Mouse (Mus musculus) midbrain, embryonic 11.5 days (tissue): ENCODE results near the gene Ulk4. TPM values are rescaled to one million over a fixed set of nuclear protein-coding genes. Genes with fewer than 3 reads are reported as not detected.
A peak's percentile ranks its signal among the peaks of the same experiment; 100 is the strongest.

Source experiments
- ATAC-seq: fragments of 200-750 bp; cut with Nextera tagmentation; 2 replicates; pipeline ENCODE4 v1.8.0; 2017; ENCODE audit warnings: moderate TSS enrichment, moderate library complexity; ENCODE audit not compliant: low FRiP score
- DNase-seq: peaks from one replicate; pipeline ENCODE4 v3.0.0; 2015; ENCODE audit warnings: low spot score; ENCODE audit errors: missing footprints
- H3K27ac ChIP-seq: fragments of 300-500 bp; sonication (generic); 2 replicates; pipeline ENCODE4 v1.5.1; 2014; ENCODE audit warnings: low read depth, low read length
- H3K27me3 ChIP-seq: fragments of 300-500 bp; sonication (generic); 2 replicates; pipeline ENCODE4 v1.6.1; 2014; ENCODE audit warnings: mild to moderate bottlenecking, low read length, moderate library complexity, mixed read lengths; ENCODE audit not compliant: control insufficient read depth, insufficient read depth
- H3K36me3 ChIP-seq: fragments of 300-500 bp; sonication (generic); 2 replicates; pipeline ENCODE4 v1.6.1; 2014; ENCODE audit warnings: mild to moderate bottlenecking, low read length, moderate library complexity, mixed read lengths; ENCODE audit not compliant: control insufficient read depth, insufficient read depth
- H3K4me1 ChIP-seq: fragments of 300-500 bp; sonication (generic); 2 replicates; pipeline ENCODE4 v1.6.1; 2014; ENCODE audit warnings: low read length; ENCODE audit not compliant: control insufficient read depth, insufficient read depth
- H3K4me2 ChIP-seq: fragments of 300-500 bp; sonication (generic); 2 replicates; pipeline ENCODE4 v1.6.1; 2014; ENCODE audit warnings: mild to moderate bottlenecking, moderate library complexity
- H3K4me3 ChIP-seq: fragments of 300-500 bp; sonication (generic); 2 replicates; pipeline ENCODE4 v1.5.1; 2014; ENCODE audit warnings: low read depth, low read length
- H3K9ac ChIP-seq: fragments of 300-500 bp; sonication (generic); 2 replicates; pipeline ENCODE4 v1.6.1; 2014; ENCODE audit warnings: low read length
- H3K9me3 ChIP-seq: fragments of 300-500 bp; sonication (generic); 2 replicates; pipeline ENCODE4 v1.6.1; 2016; ENCODE audit warnings: low read length; ENCODE audit not compliant: control insufficient read depth
- whole genome bisulfite sequencing: fragments of 180-500 bp; shearing (Covaris S2); extraction: QIAGEN DNeasy Blood & Tissue Kit; methylation state at CpG from one replicate; pipeline ENCODE4 v1.1.7; 2014; 5-methylcytosine and 5-hydroxymethylcytosine counted together
- polyA plus RNA-seq: library from polyadenylated mRNA; unstranded; fragments of >200 nt; fragmentation: Nextera tagmentation; extraction: Ambion mirVana; gene quantifications from 2 replicates; pipeline ENCODE4 v1.2.1, GENCODE M21; 2014

Ulk4 gene
- polyA plus RNA-seq, 1 experiment from 2014 or later = 210 TPM

DNA sequence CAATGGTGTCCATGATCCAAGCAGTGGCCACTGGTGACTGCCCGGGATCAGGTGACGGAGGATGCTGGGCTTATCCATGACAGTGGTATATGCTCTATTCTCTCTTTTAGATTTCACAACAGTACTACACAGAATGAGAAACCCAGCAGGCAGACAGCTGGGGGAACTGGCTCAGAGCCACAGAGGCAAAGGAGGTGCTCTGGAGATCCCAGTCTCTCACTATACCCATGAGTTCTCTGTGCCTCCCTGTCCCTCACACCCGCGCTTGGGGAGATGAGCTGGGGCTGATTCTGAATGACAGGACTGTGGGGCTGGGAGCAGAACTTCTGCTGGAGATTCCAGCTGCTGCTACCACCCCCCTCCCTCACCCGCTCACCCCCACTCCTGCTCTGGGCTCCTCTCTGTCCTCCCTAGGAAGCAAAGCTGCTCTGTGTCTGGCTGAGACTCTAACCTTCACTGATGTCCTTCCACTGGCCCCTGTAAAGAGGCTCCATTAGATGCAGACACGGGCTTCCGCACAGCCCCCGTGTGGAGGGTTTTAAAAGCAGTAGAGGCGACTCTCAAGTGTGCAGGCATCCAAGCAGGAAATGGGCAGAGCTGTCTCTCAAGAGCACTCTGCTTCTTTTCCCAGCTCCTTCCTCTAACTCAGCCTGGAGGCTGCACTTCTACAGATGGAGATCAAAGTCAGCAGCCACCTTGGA, 197.5 kb downstream of the Ulk4 start:
- Histone ChIP-seq H3K4me3 (no peak overlapping the region), H3K27me3 (no peaks in the 10 kb centered on the region), H3K4me1 (0 out of 2 replicates have a peak, but pooled peaks cover 5% of the 10 kb centered on the region), H3K4me2 (no peak overlapping the region), H3K27ac (no peak overlapping the region), H3K9me3 (no peaks in the 10 kb centered on the region), H3K9ac (no peak overlapping the region), H3K36me3 (no peaks in the 10 kb centered on the region)
- WGBS = 55% methylated on average over 9 of the region's 9 CpGs
- ATAC-seq = no peak
- DNase-seq = no peak

DNA sequence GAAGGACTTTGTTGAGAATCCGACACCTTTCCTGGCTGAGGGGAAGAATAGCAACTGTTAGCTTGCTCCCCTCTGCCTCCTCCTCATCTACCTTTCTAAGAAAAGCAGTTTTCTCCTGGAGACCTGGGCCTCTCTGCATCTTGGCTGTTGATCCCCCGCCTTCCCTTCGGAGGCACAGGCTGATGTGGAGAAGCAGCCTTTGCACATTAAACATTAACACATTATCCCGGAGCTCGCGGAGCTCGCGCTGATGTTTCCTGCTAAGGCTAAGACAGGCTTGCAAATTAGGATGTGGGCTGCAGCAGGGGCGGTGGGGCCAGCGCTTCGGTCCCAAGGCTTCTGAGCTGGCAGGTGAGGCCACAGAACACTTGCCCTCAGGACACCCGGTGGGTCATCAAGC, 200.7 kb downstream of the Ulk4 start:
- ATAC-seq = no peak
- 43% methylated on average over 12 of the region's 12 CpGs for WGBS
- Histone ChIP-seq H3K27ac (no peak overlapping the region), H3K27me3 (no peaks in the 10 kb centered on the region), H3K4me2 (no peak overlapping the region), H3K4me1 (peaks cover 5% of the 10 kb centered on the region), H3K4me3 (no peak overlapping the region), H3K9me3 (no peaks in the 10 kb centered on the region), H3K36me3 (no peaks in the 10 kb centered on the region), H3K9ac (no peak overlapping the region)
- DNase-seq = peak; percentile 73

DNA sequence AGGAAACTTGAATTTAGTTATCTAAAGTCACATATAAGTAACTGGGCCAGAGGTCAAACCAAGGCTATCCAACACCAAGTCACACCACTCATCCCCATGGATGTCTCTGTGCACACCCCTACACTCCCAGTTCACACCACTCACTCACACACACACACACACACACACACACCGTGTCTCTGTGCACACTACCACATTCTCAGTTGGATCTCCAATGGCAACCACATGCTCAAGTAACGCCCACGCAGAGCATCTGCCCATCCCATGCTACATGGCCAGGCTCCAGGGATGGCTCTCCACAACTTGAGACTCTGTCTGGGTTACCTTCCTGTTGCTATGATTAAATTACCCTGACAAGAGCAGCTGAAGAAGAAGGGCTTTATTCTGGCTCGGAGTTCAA, 201.8 kb downstream of the Ulk4 start:
- 90% methylated on average over 4 of the region's 4 CpGs for WGBS
- Histone ChIP-seq H3K36me3 (no peaks in the 10 kb centered on the region), H3K9ac (no peak overlapping the region), H3K9me3 (no peaks in the 10 kb centered on the region), H3K4me3 (no peak overlapping the region), H3K27ac (no peak overlapping the region), H3K4me1 (peaks cover 5% of the 10 kb centered on the region), H3K4me2 (no peak overlapping the region), H3K27me3 (no peaks in the 10 kb centered on the region)
- ATAC-seq (no peak), DNase-seq (peak; percentile 62)

DNA sequence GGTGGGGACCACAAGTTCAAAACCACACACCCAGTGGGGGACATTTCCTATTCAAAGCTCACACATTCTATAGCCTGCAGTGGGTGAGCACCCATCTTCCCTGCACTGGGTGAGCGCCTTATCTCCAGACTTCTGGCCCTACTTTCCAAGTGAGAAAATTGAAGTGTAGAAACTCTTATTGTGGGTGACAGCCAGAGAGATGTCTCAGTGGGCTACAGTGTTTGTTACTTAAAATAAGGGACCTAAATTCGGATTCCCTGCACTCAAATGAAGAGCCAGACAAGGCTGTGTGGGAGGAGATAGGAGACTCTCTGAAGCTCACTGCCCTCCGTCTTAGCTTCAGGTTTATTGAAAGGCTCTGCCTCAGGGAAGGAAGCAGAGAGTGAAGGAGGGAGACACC, 202.3 kb downstream of the Ulk4 start:
- Histone ChIP-seq H3K9ac (no peak overlapping the region), H3K27me3 (no peaks in the 10 kb centered on the region)
- no peak for ATAC-seq

DNA sequence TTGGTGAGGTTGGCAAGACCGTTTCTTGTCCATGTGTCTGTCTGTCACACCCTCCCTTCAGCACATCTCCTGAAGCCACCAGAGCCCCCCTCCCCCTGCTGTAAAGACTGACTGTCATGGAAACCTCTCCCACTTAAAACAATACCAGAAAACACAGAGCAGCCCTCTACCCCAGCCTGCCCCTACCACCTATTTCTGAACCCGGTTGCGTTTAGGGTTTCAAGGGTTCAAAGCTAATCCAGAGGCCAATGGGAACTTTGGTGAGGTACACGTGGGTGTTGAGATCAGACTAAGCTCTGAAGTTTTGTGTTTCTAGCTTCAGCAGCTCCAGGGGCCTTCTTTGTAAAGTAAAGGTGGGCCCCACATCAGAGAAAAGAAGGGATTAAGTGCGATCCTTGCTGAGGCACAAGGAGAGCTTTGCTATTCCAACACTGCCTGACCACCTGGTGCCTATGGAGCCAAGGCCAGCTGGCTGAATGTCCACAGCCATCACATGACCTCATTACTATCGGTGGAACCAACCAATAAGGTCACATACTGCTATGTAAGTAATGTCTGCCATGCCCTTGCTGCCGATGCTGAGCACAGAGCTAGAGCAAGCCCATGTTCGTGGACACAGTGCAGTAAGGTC, 204.8 kb downstream of the Ulk4 start:
- no peak for DNase-seq
- no peak for ATAC-seq
- 34% methylated on average over 8 of the region's 8 CpGs for WGBS
- Histone ChIP-seq H3K4me1 (peaks cover 5% of the 10 kb centered on the region), H3K27ac (no peak overlapping the region), H3K9me3 (no peaks in the 10 kb centered on the region), H3K4me3 (no peak overlapping the region), H3K27me3 (no peaks in the 10 kb centered on the region), H3K9ac (no peak overlapping the region), H3K36me3 (no peaks in the 10 kb centered on the region), H3K4me2 (no peak overlapping the region)

More for the DNA sequence above, 202.3 kb downstream of the Ulk4 start:
- Histone ChIP-seq H3K4me2 (no peak overlapping the region), H3K27ac (no peak overlapping the region), H3K36me3 (no peaks in the 10 kb centered on the region), H3K4me1 (peaks cover 5% of the 10 kb centered on the region), H3K4me3 (no peak overlapping the region), H3K9me3 (no peaks in the 10 kb centered on the region)
- DNase-seq = peak; percentile 61
- WGBS = 82% methylated on average over 3 of the region's 3 CpGs

DNA sequence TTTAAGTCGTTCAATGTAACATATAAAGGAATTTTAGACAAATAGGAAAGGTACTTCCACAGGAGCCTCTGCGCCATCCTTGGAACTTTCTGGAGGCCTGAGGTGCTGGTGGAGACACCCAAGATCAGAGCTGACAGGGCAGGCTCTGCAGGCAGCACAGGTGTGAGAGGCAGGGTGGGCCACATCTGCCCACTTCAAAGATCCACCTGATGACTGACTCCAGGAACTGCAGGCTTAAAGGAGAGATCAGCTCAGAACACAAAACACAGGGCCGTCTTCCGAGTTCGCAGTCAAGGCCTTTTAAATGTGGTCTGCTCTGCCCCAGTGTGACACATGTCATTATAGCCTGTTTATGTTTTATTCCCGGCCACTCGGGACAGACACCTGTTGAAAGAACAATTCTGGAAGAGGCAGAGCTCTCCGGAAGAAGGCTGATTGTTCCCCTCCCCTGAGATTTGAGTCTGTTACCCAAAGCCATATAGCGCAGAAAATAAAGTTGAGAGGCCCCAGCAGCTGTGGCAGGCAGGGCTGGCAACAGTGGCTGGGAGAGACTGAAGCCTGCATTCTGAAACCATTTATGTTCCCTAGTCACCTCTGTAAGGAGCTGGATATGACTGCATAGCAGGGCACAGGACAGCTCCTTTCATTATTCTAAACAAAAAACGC, 205.4 kb downstream of the Ulk4 start:
- no peak for ATAC-seq
- H3K4me3 ChIP-seq = no peak overlapping the region
- H3K27me3 ChIP-seq = no peaks in the 10 kb centered on the region
- DNase-seq = no peak
- H3K36me3 ChIP-seq = no peaks in the 10 kb centered on the region
- H3K9ac ChIP-seq = no peak overlapping the region
- H3K27ac ChIP-seq = no peak overlapping the region
- peaks cover 5% of the 10 kb centered on the region for H3K4me1 ChIP-seq
- H3K9me3 ChIP-seq = no peaks in the 10 kb centered on the region
- no peak overlapping the region for H3K4me2 ChIP-seq
- WGBS = 74% methylated on average over 10 of the region's 10 CpGs

DNA sequence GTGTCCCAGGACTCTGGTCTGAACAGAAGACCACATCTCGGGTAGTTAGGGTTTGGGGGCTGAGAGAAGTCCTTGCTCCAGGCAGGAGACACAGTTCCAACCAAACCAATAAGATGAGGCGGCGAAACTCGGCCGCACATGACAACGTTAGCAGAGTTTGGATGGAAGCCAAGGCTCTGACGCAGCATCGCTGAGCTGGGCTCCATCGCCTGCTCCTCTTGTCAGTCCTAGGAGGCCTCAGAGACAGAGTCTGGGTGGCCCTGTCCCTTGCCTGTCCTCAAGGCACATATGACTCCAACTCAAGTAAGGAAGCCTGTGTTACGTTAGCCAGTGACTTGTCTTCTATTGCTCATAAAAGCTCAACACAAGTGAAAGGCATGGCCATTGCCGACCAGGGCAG, 205.9 kb downstream of the Ulk4 start:
- DNase-seq = no peak
- peaks cover 3% of the 10 kb centered on the region for H3K4me1 ChIP-seq
- H3K4me3 ChIP-seq = no peak overlapping the region
- H3K9ac ChIP-seq = no peak overlapping the region
- no peak overlapping the region for H3K27ac ChIP-seq
- no peak for ATAC-seq
- H3K27me3 ChIP-seq = no peaks in the 10 kb centered on the region
- no peaks in the 10 kb centered on the region for H3K9me3 ChIP-seq
- no peaks in the 10 kb centered on the region for H3K36me3 ChIP-seq
- no peak overlapping the region for H3K4me2 ChIP-seq
- WGBS = 91% methylated on average over 11 of the region's 11 CpGs

DNA sequence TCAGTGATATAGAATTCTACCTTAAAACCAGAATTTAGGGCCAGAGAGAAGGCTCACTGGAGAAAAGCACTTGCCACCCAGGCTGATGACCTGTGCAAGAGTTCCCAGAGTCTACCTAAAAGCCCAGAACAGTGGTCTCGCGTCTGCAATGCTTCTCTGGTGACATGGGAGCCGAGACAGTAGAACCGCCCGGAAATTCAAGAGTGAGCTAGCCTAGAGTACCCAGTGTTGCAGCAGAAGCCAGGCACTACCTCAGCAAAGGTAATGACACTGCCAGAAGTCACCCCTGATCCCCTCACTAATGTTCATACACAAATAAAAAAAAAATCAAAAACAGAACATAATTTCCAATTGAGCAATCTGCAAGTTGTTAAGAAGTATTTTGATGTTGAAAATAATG, 208.9 kb downstream of the Ulk4 start:
- WGBS = 84% methylated on average over 5 of the region's 5 CpGs
- ATAC-seq = no peak
- H3K27ac ChIP-seq = no peak overlapping the region
- peaks cover 3% of the 10 kb centered on the region for H3K4me1 ChIP-seq
- no peak overlapping the region for H3K4me2 ChIP-seq
- no peaks in the 10 kb centered on the region for H3K9me3 ChIP-seq
- H3K9ac ChIP-seq = no peak overlapping the region
- H3K36me3 ChIP-seq = no peaks in the 10 kb centered on the region
- DNase-seq = peak; percentile 59
- H3K4me3 ChIP-seq = no peak overlapping the region
- no peaks in the 10 kb centered on the region for H3K27me3 ChIP-seq

DNA sequence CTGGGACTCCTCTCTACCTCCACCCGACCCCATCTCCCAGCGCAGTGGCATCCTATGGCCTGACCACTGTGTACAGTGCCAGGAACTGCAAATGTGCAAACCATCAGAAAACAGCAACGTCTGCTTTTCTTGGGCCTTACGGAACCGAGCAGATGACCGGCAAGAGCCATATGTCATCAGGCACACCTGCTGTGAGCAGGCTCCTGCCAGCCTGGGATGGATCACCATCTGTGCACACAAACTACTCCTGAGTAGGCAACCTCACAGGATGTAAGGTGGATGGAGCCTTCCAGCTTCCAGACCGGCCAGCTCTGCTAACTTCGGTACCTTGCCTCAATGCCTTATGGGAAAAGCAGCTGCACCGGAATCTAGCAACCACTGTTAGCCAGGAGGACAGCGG, 210.0 kb downstream of the Ulk4 start:
- H3K4me1 ChIP-seq = peaks cover 8% of the 10 kb centered on the region
- DNase-seq = no peak
- H3K9ac ChIP-seq = no peak overlapping the region
- H3K4me2 ChIP-seq = no peak overlapping the region
- H3K9me3 ChIP-seq = no peaks in the 10 kb centered on the region
- no peaks in the 10 kb centered on the region for H3K36me3 ChIP-seq
- no peak overlapping the region for H3K27ac ChIP-seq
- WGBS = 91% methylated on average over 10 of the region's 10 CpGs
- H3K27me3 ChIP-seq = no peaks in the 10 kb centered on the region
- no peak for ATAC-seq
- H3K4me3 ChIP-seq = no peak overlapping the region
